Mouse (Mus musculus) ovary, adult 18-20 months (tissue): Measurements from ENCODE around the gene Fbn1.

Experiments
- DNase-seq: peaks from one replicate; pipeline ENCODE4 v3.0.0; 2022; ENCODE audit warnings: low spot score, mixed read lengths

Gene Fbn1

GRCm38 (mm10) chr2:125394428-125395101, 113.2 kb downstream of the Fbn1 start:
- DNase-seq = no peak

GRCm38 (mm10) chr2:125391582-125391981, 116.2 kb downstream of the Fbn1 start:
- DNase-seq = no peak

- no peak for DNase-seq
These were observed 118.0 kb downstream of the Fbn1 start for GRCm38 (mm10) chr2:125389796-125390195.

- no peak for DNase-seq
These were observed 121.4 kb downstream of the Fbn1 start for GRCm38 (mm10) chr2:125386221-125386965.

- DNase-seq = no peak
These were observed 122.9 kb downstream of the Fbn1 start for GRCm38 (mm10) chr2:125384941-125385340.

- DNase-seq = no peak
These were observed 123.4 kb downstream of the Fbn1 start for GRCm38 (mm10) chr2:125384415-125384814.

GRCm38 (mm10) chr2:125383273-125383641, 124.5 kb downstream of the Fbn1 start:
- no peak for DNase-seq

GRCm38 (mm10) chr2:125382613-125383272, 125.0 kb downstream of the Fbn1 start:
- no peak for DNase-seq

GRCm38 (mm10) chr2:125380086-125380485, 127.7 kb downstream of the Fbn1 start:
- DNase-seq = no peak

- no peak for DNase-seq
These were observed 128.6 kb downstream of the Fbn1 start for GRCm38 (mm10) chr2:125379206-125379605.

GRCm38 (mm10) chr2:125375926-125376325, 131.9 kb downstream of the Fbn1 start:
- DNase-seq = no peak

- no peak for DNase-seq
These were observed 132.5 kb downstream of the Fbn1 start for GRCm38 (mm10) chr2:125375301-125375700.

- no peak for DNase-seq
These were observed 138.1 kb downstream of the Fbn1 start for GRCm38 (mm10) chr2:125369666-125370065.

- DNase-seq = no peak
These were observed 139.2 kb downstream of the Fbn1 start for GRCm38 (mm10) chr2:125368616-125369015.

- no peak for DNase-seq
These were observed 146.1 kb downstream of the Fbn1 start for GRCm38 (mm10) chr2:125361661-125362060.

GRCm38 (mm10) chr2:125356486-125356885, 151.3 kb downstream of the Fbn1 start:
- no peak for DNase-seq

GRCm38 (mm10) chr2:125356068-125356467, 151.7 kb downstream of the Fbn1 start:
- no peak for DNase-seq

GRCm38 (mm10) chr2:125355216-125355971, 152.4 kb downstream of the Fbn1 start:
- DNase-seq = no peak

- no peak for DNase-seq
These were observed 153.2 kb downstream of the Fbn1 start for GRCm38 (mm10) chr2:125354587-125354986.

GRCm38 (mm10) chr2:125349144-125349543, 158.6 kb downstream of the Fbn1 start:
- no peak for DNase-seq

GRCm38 (mm10) chr2:125342181-125342950, 165.4 kb downstream of the Fbn1 start:
- DNase-seq = no peak

GRCm38 (mm10) chr2:125340381-125340780, 167.4 kb downstream of the Fbn1 start:
- no peak for DNase-seq
